Mouse (Mus musculus): ENCODE data around the gene Stim1. TPM values are rescaled to one million over a fixed set of nuclear protein-coding genes. Genes with fewer than 3 reads are reported as not detected.

The Stim1 gene
- polyA plus RNA-seq, 1 experiment from 2014 or later, result 21.3 TPM

DNA sequence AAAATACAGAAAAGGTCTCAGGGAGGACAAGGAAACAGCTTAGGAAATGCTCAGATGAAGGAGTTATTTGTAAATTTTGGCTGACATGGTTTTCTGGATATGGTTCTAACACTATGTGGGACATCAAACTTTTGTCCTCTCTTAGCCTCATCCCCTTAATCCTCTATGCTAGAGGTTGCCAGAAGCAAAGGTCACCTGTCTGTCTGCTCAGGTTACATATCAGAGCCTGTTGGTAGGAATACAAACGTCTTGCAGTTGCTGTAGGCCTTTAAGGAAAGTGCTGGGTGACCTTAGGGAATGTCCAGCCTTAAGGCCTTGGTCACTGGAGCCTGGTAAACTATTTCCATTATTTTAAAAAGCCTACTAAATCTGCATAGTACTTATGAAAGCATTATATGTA, 85.8 kb downstream of the Stim1 start:
- 32% methylated on average over 1 of the region's 1 CpGs for WGBS
- H3K4me2 ChIP-seq (ENCODE audit: low read depth, low read length), result no peak overlapping the region
- no peaks in the 10 kb centered on the region for H3K27me3 ChIP-seq (ENCODE audit: control insufficient read depth, insufficient read depth, low read depth, low read length)
- H3K4me1 ChIP-seq (replicated peaks; ENCODE audit: control insufficient read depth, insufficient read depth, low read length), result no peaks in the 10 kb centered on the region
- H3K27ac ChIP-seq (ENCODE audit: low read length), result no peak overlapping the region
- H3K9ac ChIP-seq (ENCODE audit: low read length), result no peak overlapping the region
- H3K36me3 ChIP-seq (ENCODE audit: control insufficient read depth, insufficient read depth, low read length), result no peaks in the 10 kb centered on the region
- no peak for ATAC-seq (ENCODE audit: low read depth)
- no peak overlapping the region for H3K4me3 ChIP-seq (ENCODE audit: low read length)
- H3K9me3 ChIP-seq (ENCODE audit: control insufficient read depth, low read length), result no peaks in the 10 kb centered on the region

DNA sequence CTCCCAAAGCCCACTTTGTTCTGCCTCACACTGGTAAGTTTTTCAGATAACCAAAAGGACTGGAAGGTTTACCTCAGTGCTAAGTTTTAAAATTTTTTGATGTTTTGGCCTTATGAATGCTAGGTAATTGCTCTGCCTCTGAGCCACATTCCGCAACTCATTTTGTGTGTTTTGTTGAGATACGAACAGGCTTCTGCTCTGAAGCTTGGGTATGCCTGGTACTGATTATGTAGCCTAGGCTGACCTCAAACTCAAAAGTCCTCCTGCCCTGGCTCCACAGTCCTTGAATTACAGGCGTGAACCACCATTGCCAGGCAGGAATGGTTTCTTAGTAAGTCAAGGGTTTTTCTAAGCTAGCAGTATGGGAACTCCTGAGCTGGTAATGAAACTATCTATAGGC, 90.5 kb downstream of the Stim1 start:
- ATAC-seq (ENCODE audit: low read depth), result no peak
- H3K4me3 ChIP-seq (ENCODE audit: low read length), result no peak overlapping the region
- H3K36me3 ChIP-seq (ENCODE audit: control insufficient read depth, insufficient read depth, low read length), result no peaks in the 10 kb centered on the region
- peaks cover 6% of the 10 kb centered on the region; the same call in 1 of the 2 replicates for H3K4me1 ChIP-seq (replicated peaks; ENCODE audit: control insufficient read depth, insufficient read depth, low read length)
- no peaks in the 10 kb centered on the region for H3K9me3 ChIP-seq (ENCODE audit: control insufficient read depth, low read length)
- WGBS, result 93% methylated on average over 3 of the region's 3 CpGs
- no peak overlapping the region for H3K4me2 ChIP-seq (ENCODE audit: low read depth, low read length)
- no peaks in the 10 kb centered on the region for H3K27me3 ChIP-seq (ENCODE audit: control insufficient read depth, insufficient read depth, low read depth, low read length)
- no peak overlapping the region for H3K9ac ChIP-seq (ENCODE audit: low read length)
- H3K27ac ChIP-seq (ENCODE audit: low read length), result no peak overlapping the region

DNA sequence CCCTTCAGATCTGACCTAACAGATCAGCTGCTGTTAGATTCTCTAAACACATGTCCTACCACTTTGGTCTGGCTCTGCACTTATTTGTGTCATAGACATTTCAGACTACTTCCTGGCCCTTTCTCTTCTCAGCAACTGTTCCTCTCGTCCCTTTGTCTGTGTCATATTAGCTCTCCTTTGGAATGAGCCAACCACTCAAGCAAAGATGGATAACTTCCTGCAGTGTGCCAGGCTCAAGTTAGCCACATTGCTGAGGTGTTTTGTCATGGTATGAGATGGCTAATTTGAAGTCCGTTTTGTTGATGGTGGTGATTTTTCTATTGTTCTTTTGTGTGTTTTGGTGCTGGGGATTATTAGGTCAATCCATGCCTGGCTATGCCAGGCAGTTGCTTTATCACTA, 93.7 kb downstream of the Stim1 start:
- no peak for ATAC-seq (ENCODE audit: low read depth)
- no peak overlapping the region for H3K4me3 ChIP-seq (ENCODE audit: low read length)
- no peak overlapping the region for H3K27ac ChIP-seq (ENCODE audit: low read length)
- H3K9me3 ChIP-seq (ENCODE audit: control insufficient read depth, low read length), result no peaks in the 10 kb centered on the region
- WGBS, result 25% methylated on average over 2 of the region's 2 CpGs
- H3K27me3 ChIP-seq (ENCODE audit: control insufficient read depth, insufficient read depth, low read depth, low read length), result no peaks in the 10 kb centered on the region
- H3K4me2 ChIP-seq (ENCODE audit: low read depth, low read length), result no peak overlapping the region
- H3K36me3 ChIP-seq (ENCODE audit: control insufficient read depth, insufficient read depth, low read length), result no peaks in the 10 kb centered on the region
- H3K9ac ChIP-seq (ENCODE audit: low read length), result no peak overlapping the region
- H3K4me1 ChIP-seq (replicated peaks; ENCODE audit: control insufficient read depth, insufficient read depth, low read length), result peaks cover 6% of the 10 kb centered on the region; the same call in 1 of the 2 replicates

DNA sequence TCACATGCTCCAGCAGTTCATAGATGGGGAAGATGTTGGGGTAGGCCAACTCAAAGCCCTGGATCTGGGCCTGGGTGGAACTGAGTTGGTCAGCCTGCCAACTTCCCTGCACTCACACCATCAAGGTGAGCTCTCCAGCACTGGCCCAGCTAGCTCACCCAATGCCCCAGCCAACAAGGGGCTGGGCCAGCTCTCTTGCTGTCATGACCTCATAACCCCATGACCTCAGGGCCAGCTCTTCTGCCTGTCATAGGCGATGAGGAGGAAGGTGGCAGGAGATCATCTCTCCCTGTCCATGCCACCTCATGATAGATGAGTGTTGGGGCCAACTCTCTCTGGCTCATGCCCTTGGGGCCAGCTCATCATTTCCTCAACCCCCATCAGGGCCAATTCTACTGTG, 96.2 kb downstream of the Stim1 start:
- no peak overlapping the region for H3K4me3 ChIP-seq (ENCODE audit: low read length)
- no peak for ATAC-seq (ENCODE audit: low read depth)
- no peak overlapping the region for H3K4me2 ChIP-seq (ENCODE audit: low read depth, low read length)
- H3K36me3 ChIP-seq (ENCODE audit: control insufficient read depth, insufficient read depth, low read length), result no peaks in the 10 kb centered on the region
- H3K27ac ChIP-seq (ENCODE audit: low read length), result no peak overlapping the region
- H3K9ac ChIP-seq (ENCODE audit: low read length), result no peak overlapping the region
- 68% methylated on average over 1 of the region's 1 CpGs for WGBS
- H3K9me3 ChIP-seq (ENCODE audit: control insufficient read depth, low read length), result no peaks in the 10 kb centered on the region
- H3K4me1 ChIP-seq (replicated peaks; ENCODE audit: control insufficient read depth, insufficient read depth, low read length), result peaks cover 6% of the 10 kb centered on the region; the same call in 1 of the 2 replicates
- H3K27me3 ChIP-seq (ENCODE audit: control insufficient read depth, insufficient read depth, low read depth, low read length), result no peaks in the 10 kb centered on the region

DNA sequence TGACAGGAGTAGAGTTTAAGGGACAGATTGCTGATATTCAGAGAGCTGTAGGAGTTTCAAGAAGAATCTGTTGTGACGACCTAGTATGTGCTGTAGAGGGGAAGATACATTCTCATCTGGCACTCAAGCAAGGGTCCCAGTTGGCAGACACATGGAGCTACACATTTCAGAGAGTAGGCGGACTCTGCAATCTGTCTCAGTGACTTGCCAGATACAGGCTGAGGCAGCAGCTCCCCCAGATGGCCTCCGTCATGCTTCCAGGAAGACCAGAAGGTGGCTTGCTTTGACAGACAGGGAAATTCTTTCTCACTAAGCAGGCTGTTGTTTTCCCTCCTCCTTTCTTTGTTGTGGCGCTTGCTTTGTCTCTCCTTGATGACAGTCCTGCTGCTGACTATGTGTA, 102.1 kb downstream of the Stim1 start:
- Histone ChIP-seq H3K27me3 (ENCODE audit: control insufficient read depth, insufficient read depth, low read depth, low read length) (no peaks in the 10 kb centered on the region), H3K36me3 (ENCODE audit: control insufficient read depth, insufficient read depth, low read length) (no peaks in the 10 kb centered on the region), H3K27ac (ENCODE audit: low read length) (no peak overlapping the region), H3K4me1 (replicated peaks; ENCODE audit: control insufficient read depth, insufficient read depth, low read length) (no peaks in the 10 kb centered on the region), H3K9ac (ENCODE audit: low read length) (no peak overlapping the region), H3K9me3 (ENCODE audit: control insufficient read depth, low read length) (no peaks in the 10 kb centered on the region), H3K4me3 (ENCODE audit: low read length) (no peak overlapping the region), H3K4me2 (ENCODE audit: low read depth, low read length) (no peak overlapping the region)
- 31% methylated on average over 4 of the region's 4 CpGs for WGBS
- no peak for ATAC-seq (ENCODE audit: low read depth)

DNA sequence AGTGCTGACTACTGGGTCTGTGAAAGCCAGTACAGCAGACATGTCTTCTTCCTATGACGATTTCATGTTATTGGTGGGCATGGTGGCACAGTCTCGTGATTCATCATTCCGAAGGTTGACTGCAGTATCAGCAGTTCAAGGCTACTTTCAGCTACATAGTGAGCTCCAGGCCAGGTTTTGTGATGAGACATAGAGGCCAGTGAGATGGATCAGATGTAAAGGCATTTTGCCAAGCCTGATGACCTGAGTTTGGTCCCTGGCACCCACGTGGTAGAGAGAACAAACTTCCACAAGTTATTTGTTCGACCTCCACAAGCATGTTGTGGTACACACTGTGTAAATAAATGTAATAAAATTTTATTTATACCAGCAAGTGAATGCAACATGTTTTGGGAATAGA, 102.9 kb downstream of the Stim1 start:
- no peak for ATAC-seq (ENCODE audit: low read depth)
- Histone ChIP-seq H3K4me2 (ENCODE audit: low read depth, low read length) (no peak overlapping the region), H3K27ac (ENCODE audit: low read length) (no peak overlapping the region), H3K9me3 (ENCODE audit: control insufficient read depth, low read length) (no peaks in the 10 kb centered on the region), H3K4me3 (ENCODE audit: low read length) (no peak overlapping the region), H3K4me1 (replicated peaks; ENCODE audit: control insufficient read depth, insufficient read depth, low read length) (no peaks in the 10 kb centered on the region), H3K36me3 (ENCODE audit: control insufficient read depth, insufficient read depth, low read length) (no peaks in the 10 kb centered on the region), H3K27me3 (ENCODE audit: control insufficient read depth, insufficient read depth, low read depth, low read length) (no peaks in the 10 kb centered on the region), H3K9ac (ENCODE audit: low read length) (no peak overlapping the region)
- 76% methylated on average over 5 of the region's 5 CpGs for WGBS

DNA sequence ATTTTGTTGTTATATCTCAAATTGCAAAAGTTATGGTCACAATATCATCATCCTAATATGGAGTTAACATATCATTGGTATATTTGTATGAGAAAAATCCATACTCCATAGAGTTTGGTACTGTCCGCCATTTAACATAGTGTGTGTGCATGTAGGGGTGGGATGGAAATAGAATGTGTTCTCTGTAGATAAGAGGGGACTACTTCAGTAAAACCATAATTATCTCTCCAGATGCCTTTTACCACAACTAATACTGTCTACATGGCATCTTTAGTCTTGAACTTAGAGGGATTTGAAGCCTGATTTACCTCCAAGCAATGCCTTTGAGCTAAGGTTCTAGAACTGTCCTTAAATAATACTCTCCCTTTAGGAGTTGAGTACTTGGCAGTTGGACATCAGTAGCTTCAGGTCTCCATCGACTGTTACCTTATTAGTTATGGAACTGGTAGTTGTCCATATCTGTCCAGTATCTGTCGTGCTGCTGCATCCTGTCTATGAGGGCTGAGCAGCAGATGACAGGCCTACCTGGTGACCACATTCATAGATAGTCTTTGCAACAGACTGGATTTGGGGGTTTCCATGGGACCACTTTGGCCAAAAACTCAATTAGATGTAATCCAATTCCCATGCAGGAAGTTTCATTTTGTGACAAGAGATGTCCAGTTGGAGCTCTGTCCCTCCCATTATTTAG, 105.9 kb downstream of the Stim1 start:
- no peak overlapping the region for H3K9ac ChIP-seq (ENCODE audit: low read length)
- H3K4me2 ChIP-seq (ENCODE audit: low read depth, low read length), result no peak overlapping the region
- H3K9me3 ChIP-seq (ENCODE audit: control insufficient read depth, low read length), result no peaks in the 10 kb centered on the region
- H3K4me1 ChIP-seq (replicated peaks; ENCODE audit: control insufficient read depth, insufficient read depth, low read length), result no peaks in the 10 kb centered on the region
- no peak overlapping the region for H3K27ac ChIP-seq (ENCODE audit: low read length)
- H3K36me3 ChIP-seq (ENCODE audit: control insufficient read depth, insufficient read depth, low read length), result no peaks in the 10 kb centered on the region
- no peak overlapping the region for H3K4me3 ChIP-seq (ENCODE audit: low read length)
- no peaks in the 10 kb centered on the region for H3K27me3 ChIP-seq (ENCODE audit: control insufficient read depth, insufficient read depth, low read depth, low read length)
- no peak for ATAC-seq (ENCODE audit: low read depth)
- 92% methylated on average over 3 of the region's 3 CpGs for WGBS

DNA sequence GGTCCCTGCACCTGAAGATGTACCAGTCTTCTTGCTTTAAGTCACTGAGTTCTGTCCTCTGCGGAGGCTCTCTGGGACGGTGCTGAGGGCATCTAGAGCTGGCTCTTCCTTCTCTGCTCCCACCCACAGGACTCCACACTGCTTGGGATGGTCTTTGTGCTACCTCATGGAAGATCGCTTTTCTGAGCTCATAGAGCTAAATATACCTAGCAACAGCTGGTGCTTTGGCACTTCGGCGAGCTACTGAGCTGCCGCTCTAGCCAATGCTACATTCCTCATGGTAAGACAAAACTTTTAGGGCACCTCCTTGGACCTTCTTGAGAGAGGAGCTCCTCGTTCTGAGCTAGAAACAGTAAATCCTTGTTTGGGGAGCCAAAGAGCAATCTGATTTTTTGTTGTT, 115.6 kb downstream of the Stim1 start:
- no peak overlapping the region for H3K4me3 ChIP-seq (ENCODE audit: low read length)
- 86% methylated on average over 7 of the region's 7 CpGs for WGBS
- ATAC-seq (ENCODE audit: low read depth), result no peak
- H3K4me1 ChIP-seq (replicated peaks; ENCODE audit: control insufficient read depth, insufficient read depth, low read length), result no peaks in the 10 kb centered on the region
- H3K27ac ChIP-seq (ENCODE audit: low read length), result no peak overlapping the region
- H3K9ac ChIP-seq (ENCODE audit: low read length), result no peak overlapping the region
- H3K27me3 ChIP-seq (ENCODE audit: control insufficient read depth, insufficient read depth, low read depth, low read length), result no peaks in the 10 kb centered on the region
- H3K4me2 ChIP-seq (ENCODE audit: low read depth, low read length), result no peak overlapping the region
- no peaks in the 10 kb centered on the region for H3K9me3 ChIP-seq (ENCODE audit: control insufficient read depth, low read length)
- H3K36me3 ChIP-seq (ENCODE audit: control insufficient read depth, insufficient read depth, low read length), result no peaks in the 10 kb centered on the region

DNA sequence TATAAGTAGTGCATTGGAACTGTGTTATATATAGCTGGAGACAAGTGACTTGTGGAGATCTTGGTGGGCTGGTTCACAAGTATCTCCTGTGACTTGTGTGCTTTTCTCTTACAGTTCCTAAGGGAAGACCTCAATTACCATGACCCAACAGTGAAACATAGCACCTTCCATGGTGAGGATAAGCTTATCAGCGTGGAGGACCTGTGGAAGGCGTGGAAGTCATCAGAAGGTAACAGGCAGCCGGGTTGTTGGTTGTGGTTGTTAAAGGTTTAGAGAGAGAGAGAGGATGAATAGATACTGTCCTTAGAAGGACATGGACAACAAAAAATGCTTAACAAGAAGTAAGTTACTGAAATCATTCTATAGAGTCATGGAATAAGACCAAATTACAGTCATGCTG, 118.4 kb downstream of the Stim1 start:
- no peaks in the 10 kb centered on the region for H3K4me1 ChIP-seq (replicated peaks; ENCODE audit: control insufficient read depth, insufficient read depth, low read length)
- H3K4me3 ChIP-seq (ENCODE audit: low read length), result no peak overlapping the region
- H3K9ac ChIP-seq (ENCODE audit: low read length), result no peak overlapping the region
- H3K36me3 ChIP-seq (ENCODE audit: control insufficient read depth, insufficient read depth, low read length), result no peaks in the 10 kb centered on the region
- H3K27me3 ChIP-seq (ENCODE audit: control insufficient read depth, insufficient read depth, low read depth, low read length), result no peaks in the 10 kb centered on the region
- no peaks in the 10 kb centered on the region for H3K9me3 ChIP-seq (ENCODE audit: control insufficient read depth, low read length)
- no peak overlapping the region for H3K27ac ChIP-seq (ENCODE audit: low read length)
- 80% methylated on average over 3 of the region's 3 CpGs for WGBS
- no peak for ATAC-seq (ENCODE audit: low read depth)
- H3K4me2 ChIP-seq (ENCODE audit: low read depth, low read length), result no peak overlapping the region

DNA sequence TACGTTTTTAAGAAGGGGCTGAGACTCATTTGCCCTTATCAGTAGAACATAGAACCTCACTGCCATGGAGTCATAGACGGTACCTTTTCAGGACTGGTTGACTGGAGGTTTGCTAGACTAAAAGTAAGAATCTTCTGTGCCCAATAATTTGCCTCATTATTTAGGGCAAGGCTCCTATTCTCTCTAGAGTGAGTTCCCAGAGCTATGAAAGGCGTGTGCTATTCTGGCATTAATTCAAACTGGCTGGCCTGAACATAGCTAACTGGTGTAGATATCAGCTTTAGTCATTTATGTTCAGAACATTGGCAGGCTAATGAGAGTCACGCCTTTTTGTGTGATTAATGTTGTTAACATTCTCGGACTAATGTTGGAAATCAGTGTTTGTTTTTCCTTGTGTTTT, 121.5 kb downstream of the Stim1 start:
- ATAC-seq (ENCODE audit: low read depth), result no peak
- WGBS, result 35% methylated on average over 5 of the region's 5 CpGs

More for the DNA sequence above, 121.5 kb downstream of the Stim1 start:
- no peak overlapping the region for H3K4me3 ChIP-seq (ENCODE audit: low read length)
- H3K4me2 ChIP-seq (ENCODE audit: low read depth, low read length), result no peak overlapping the region
- no peak overlapping the region for H3K27ac ChIP-seq (ENCODE audit: low read length)
- no peaks in the 10 kb centered on the region for H3K27me3 ChIP-seq (ENCODE audit: control insufficient read depth, insufficient read depth, low read depth, low read length)
- H3K36me3 ChIP-seq (ENCODE audit: control insufficient read depth, insufficient read depth, low read length), result no peaks in the 10 kb centered on the region
- H3K4me1 ChIP-seq (replicated peaks; ENCODE audit: control insufficient read depth, insufficient read depth, low read length), result no peaks in the 10 kb centered on the region
- no peak overlapping the region for H3K9ac ChIP-seq (ENCODE audit: low read length)
- no peaks in the 10 kb centered on the region for H3K9me3 ChIP-seq (ENCODE audit: control insufficient read depth, low read length)

Data from lung, embryonic 16.5 days (tissue).